Mouse (Mus musculus): ENCODE measurements around the gene Mybpc1. TPM values are rescaled to one million over a fixed set of nuclear protein-coding genes. Genes with fewer than 3 reads are reported as not detected.

Mybpc1 gene
- total and polyA plus RNA-seq, 3 experiments = not detected

- TF ChIP-seq MAFK (IDR thresholded peaks at IDR 0.05; ENCODE audit: borderline replicate concordance, low read depth, low read length) (peak; percentile 49; the same call in 1 of the 2 replicates), UBTF (IDR thresholded peaks at IDR 0.05; ENCODE audit: borderline replicate concordance, insufficient read depth, low read depth, low read length) (no peak), POLR2A (IDR thresholded peaks at IDR 0.05; ENCODE audit: control insufficient read depth in 1 of 2, insufficient read depth in 1 of 2, low read depth in 1 of 2, low read length in 2 of 2, poor library complexity in 1 of 2) (no peak), RAD21 (IDR thresholded peaks at IDR 0.05; ENCODE audit: low read depth, low read length) (no peak; the same call in 1 of the 2 replicates), MXI1 (IDR thresholded peaks at IDR 0.05; ENCODE audit: low read depth, low read length) (no peak), BHLHE40 (IDR thresholded peaks at IDR 0.05; ENCODE audit: borderline replicate concordance, low read depth, low read length) (no peak), CTCF (IDR thresholded peaks at IDR 0.05 in 2 of 3, conservative IDR thresholded peaks at IDR 0.05 in 1 of 3; ENCODE audit: control insufficient read depth in 1 of 3, insufficient read depth in 1 of 3, low read depth in 2 of 3, low read length in 3 of 3, poor library complexity in 1 of 3, severe bottlenecking in 1 of 3) (peak; percentile 52 to 68 (median 60)), E2F4 (IDR thresholded peaks at IDR 0.05; ENCODE audit: borderline replicate concordance, low read depth, low read length) (no peak), MEF2A (IDR thresholded peaks at IDR 0.05; ENCODE audit: extremely low read depth, insufficient replicate concordance, low read depth, low read length, poor library complexity, severe bottlenecking) (no peak), MYC (IDR thresholded peaks at IDR 0.05; ENCODE audit: low read depth, low read length) (no peak), POLR2AphosphoS2 (IDR thresholded peaks at IDR 0.05; ENCODE audit: low read length) (no peak), ZMIZ1 (IDR thresholded peaks at IDR 0.05; ENCODE audit: low read depth, low read length) (no peak), USF2 (IDR thresholded peaks at IDR 0.05; ENCODE audit: borderline replicate concordance in 1 of 2, insufficient read depth in 1 of 2, low read depth in 1 of 2, low read length in 2 of 2) (no peak), ETS1 (IDR thresholded peaks at IDR 0.05; ENCODE audit: low read depth, low read length) (peak; percentile 46; the same call in 1 of the 2 replicates), TAL1 (IDR thresholded peaks at IDR 0.05; ENCODE audit: low read length) (no peak), ZNF384 (IDR thresholded peaks at IDR 0.05; ENCODE audit: low read depth, low read length) (no peak), TBP (IDR thresholded peaks at IDR 0.05; ENCODE audit: low read depth, low read length) (no peak), SMC3 (IDR thresholded peaks at IDR 0.05; ENCODE audit: low read depth, low read length) (no peak), ZC3H11A (IDR thresholded peaks at IDR 0.05; ENCODE audit: low read depth, low read length) (no peak), USF1 (IDR thresholded peaks at IDR 0.05; ENCODE audit: low read depth, low read length) (no peak), JUND (IDR thresholded peaks at IDR 0.05; ENCODE audit: low read depth, low read length) (no peak)
Observed at GRCm38 (mm10) chr10:88514495-88514894, 90.5 kb downstream of the Mybpc1 start (continued).

GRCm38 (mm10) chr10:88513574-88514135 lies 91.3 kb downstream of the Mybpc1 start:
- H3K27ac ChIP-seq (ENCODE audit: control insufficient read depth, low read depth, low read length) = no peak overlapping the region; the same call in 1 of the 2 replicates
- peaks cover 0 to 11% of the 10 kb centered on the region in 2 experiments; a peak in 3 of 4 replicates for H3K4me1 ChIP-seq (ENCODE audit: control insufficient read depth in 1 of 2, insufficient read depth in 2 of 2, low read length in 2 of 2)
- no peak overlapping the region for H3K9ac ChIP-seq (ENCODE audit: control insufficient read depth, low read depth, low read length, poor library complexity, severe bottlenecking)
- TF ChIP-seq CTCF (IDR thresholded peaks at IDR 0.05 in 2 of 3, conservative IDR thresholded peaks at IDR 0.05 in 1 of 3; ENCODE audit: control insufficient read depth in 1 of 3, insufficient read depth in 1 of 3, low read depth in 2 of 3, low read length in 3 of 3, poor library complexity in 1 of 3, severe bottlenecking in 1 of 3) (peak in 2 of 3 experiments; percentile 17 to 29; a peak in 3 of 6 replicates), MAX (IDR thresholded peaks at IDR 0.05; ENCODE audit: low read length) (no peak)
- no peaks in the 10 kb centered on the region for H3K79me2 ChIP-seq (ENCODE audit: control insufficient read depth, insufficient read depth, low read length, poor library complexity)
- DNase-seq (ENCODE audit: low read depth, low spot score) = peak; percentile 16
- H3K27me3 ChIP-seq (ENCODE audit: control insufficient read depth in 1 of 2, insufficient read depth in 2 of 2, low read length in 2 of 2) = no peaks in the 10 kb centered on the region
- H3K4me3 ChIP-seq (ENCODE audit: control insufficient read depth in 1 of 2, insufficient read depth in 1 of 2, low read depth in 2 of 2, low read length in 2 of 2) = no peak overlapping the region
- H3K36me3 ChIP-seq (ENCODE audit: control insufficient read depth in 1 of 2, insufficient read depth in 2 of 2, low read length in 2 of 2) = peaks cover 0 to 10% of the 10 kb centered on the region in 2 experiments; a peak in 2 of 4 replicates
- H3K9me3 ChIP-seq (replicated peaks; ENCODE audit: insufficient read depth, low read length) = no peaks in the 10 kb centered on the region
